Mouse (Mus musculus): Measurements from ENCODE around the gene Ifnar2.
A peak's percentile ranks its signal among the peaks of the same experiment; 100 is the strongest.

Ifnar2 gene

DNA sequence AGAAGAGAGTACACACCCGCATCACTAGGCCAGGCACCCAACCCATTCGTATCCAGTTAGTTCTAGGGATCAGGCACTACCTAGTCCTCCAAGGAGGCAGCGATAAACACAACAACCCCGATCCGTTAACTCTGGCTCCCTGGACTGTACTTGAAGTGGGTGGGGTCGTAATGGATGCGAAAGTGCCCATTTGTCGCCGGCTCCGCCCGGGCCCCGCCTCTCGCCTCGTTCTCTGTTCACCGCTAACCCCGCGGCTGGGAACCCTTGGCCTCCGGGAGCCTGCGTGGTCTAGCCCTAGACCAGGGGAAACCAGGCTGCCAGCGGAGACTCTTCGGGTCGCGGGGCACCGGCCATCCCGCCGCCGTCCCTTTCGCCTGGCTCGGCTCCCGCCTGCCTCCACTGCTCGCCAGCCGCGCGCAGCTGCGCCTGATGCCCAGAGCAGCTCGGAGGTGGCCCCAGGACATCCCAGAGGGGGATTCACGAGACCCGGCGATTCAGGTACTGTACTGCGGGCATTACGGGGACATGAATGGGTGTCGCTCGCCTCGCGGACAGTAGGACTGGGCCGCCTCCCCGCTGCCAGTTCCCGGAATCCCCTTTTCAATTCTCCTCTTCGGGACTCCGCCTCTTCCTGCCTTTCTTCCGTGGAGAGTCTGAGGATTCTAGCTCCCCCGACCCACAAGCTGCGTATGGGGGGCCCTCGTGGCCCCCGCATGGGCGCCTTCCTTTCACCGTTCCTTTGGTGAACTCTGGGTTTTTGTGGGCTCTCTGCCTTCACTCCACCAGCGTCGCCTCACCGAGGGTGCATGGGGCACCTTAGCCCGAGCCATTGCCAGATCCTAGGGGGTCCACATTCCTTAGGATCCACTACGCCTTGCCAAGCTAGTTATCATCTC lies at the start of gene Ifnar2:
TSS of gene Ifnar2 (plus strand) at position 207 of the 896 bp plus-strand sequence.
- DNase-seq (ENCODE audit: low read depth, low spot score) = peak; percentile 78

DNA sequence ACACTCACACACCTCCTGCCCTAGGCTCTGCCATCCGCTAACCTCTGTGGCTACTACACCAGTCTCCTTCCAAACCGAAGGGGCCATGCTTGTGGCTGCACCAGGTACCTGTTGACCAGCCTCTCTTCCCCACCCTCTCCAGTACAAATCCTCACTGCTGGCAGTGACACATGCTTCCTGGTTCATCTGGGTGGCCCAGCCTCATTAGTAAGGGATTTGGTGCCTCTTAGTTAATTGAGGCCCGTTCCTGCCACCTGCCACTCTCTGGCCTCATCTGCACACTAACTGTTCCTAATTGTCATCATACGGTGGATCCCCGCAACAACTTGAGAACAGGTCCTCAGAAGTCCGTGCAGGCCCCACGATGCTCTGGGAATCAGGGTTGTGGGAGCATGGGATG lies 45.0 kb upstream of the Ifnar2 start:
- no peak for DNase-seq (ENCODE audit: low read depth, low spot score)

DNA sequence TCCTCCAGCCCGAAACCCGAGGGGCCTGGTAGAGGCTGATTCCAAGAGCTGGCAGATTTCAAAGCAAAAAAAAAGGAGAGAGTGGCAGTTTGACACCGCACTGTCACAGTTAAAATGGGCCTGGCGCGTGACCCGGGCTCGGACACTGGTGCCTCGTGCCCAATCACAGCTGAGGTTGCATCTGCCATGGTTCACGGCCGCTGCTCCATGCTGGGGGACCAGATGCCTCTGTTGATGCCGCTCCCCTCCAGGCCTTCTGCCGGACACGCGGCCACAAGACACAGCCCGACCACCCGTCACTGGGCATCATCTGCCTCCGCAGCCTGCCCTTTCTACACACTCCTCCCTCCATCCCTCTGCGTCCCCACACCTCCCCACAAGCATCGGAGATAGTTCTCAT lies 43.7 kb upstream of the Ifnar2 start:
- DNase-seq (ENCODE audit: low read depth, low spot score) = no peak

DNA sequence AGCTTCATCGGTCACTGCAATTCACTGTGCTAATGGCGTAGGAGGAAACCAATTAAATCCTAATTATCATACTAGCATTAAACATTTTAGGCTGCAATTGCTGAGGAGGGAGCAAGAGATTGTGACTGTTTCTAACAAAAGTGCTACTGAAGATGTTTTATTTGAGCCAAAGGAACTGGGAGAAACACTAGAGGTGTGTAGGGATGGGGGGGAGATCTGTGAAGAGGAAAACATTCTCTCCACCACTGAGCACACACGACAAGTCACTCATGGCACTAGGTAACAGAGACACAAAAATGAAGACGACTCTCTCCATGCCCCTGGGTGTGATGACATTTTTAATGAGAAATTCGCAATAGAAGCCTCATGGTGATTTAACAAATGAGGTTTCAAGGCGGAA lies 42.1 kb upstream of the Ifnar2 start:
- DNase-seq (ENCODE audit: low read depth, low spot score) = no peak

DNA sequence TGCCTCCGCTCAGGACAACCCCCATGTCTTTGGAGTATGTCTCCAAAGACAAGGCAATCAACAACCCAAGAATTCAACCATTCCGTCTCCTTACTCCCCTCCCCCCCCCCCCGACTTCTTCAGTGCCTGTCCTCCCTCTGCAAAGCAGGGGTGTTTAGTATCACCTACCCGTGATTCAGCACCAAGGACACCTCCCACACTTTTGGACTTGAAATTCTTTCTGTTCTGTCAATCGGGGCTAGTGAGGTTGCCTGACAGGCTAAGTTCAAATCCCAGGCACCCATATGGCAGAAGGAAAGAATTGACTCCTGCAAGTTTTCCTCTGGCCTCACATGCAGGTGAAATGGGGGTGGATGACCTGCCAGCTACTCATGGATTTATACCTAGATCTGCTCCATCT lies 41.4 kb upstream of the Ifnar2 start:
- DNase-seq (ENCODE audit: low read depth, low spot score) = no peak

DNA sequence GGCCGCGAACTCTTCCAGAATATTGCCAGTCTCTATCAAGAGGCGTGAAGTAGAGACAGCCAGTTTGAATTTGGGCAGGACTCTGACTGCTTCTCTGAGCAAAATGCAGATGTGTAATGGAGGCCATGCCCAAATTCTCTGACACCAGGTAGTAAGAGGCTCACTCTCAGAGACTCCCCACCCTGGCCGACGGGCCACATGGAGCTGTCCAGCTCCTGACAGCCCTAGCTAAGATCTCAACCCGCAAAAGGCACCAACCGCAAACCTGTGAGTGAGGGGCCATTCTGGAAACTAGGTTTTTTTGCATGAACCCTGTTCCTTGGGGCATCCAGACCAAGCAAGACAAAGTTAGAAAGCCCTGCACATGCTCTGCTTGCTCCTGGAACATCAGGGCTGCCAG lies 39.7 kb upstream of the Ifnar2 start:
- no peak for DNase-seq (ENCODE audit: low read depth, low spot score)

DNA sequence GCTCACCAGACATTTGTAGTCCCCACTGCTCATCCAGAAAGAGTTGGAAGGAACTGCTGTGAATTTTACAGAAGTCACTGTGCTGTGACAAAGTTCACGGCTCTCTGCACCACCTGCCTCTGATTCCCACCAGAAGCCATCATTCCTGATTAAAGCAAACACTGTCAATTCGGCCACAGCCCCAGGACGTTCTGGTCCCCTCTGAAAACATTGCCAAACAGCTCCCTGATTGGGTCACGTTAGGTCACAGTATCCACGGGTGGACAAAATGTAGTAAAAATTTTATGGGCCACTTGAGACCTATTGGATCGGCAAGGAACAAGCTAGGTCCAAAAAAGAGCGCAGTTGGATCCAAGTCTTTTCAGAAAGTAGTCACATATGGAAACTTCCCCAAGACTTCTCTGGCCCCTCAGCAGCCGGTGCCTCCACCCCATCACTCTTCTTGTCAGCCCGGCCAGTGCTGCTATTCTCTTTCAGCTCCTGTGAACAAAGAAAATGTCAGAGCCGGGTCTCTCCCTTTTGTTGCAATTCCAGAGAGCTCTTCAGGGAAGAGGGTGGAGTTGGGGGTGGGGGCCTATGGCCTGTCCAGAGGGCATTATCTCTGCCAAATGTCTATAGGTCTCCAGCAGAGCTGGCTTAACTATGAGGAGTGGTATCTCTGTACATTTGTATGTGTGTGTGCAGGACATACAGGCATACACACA lies 38.2 kb upstream of the Ifnar2 start:
- DNase-seq (ENCODE audit: low read depth, low spot score) = no peak

DNA sequence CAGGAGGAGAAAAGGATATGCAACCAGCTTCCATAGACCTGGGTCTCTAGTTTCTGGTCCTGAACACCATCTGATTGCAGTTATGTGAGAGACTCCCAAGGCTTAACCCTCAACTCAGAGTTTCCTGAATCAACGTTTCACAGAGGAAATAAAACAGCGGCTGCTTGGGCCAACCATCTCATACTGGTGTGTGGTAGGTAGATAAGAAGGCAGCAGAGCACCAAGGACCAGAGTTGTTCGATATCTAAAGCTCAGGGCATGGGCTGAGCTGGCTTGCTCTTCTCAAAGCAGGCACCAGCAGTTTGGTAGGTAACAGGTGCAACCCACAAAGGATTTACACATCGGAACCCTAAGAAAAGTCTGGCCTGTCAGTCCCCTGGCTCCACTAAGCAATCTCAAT lies 35.8 kb upstream of the Ifnar2 start:
- no peak for DNase-seq (ENCODE audit: low read depth, low spot score)

DNA sequence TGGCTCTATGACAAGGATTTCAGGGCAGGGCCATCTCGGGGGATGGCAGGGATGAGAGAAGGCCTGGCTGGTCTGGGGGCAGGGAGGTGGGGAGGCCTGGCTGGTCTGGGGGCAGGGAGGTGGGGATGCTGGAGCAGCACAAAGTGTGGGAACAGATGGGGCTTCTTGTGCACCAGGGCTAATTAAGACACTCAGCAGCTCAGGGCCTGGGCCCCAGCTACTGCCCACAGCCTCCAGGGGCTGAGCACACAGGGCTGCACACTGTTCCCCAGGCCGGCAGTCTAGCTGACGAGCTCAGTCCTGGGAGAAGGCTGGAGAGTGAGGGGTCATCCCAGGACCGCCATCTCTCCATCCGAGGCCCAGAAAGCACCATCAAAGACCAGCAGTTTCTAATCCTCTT lies 35.1 kb upstream of the Ifnar2 start:
- DNase-seq (ENCODE audit: low read depth, low spot score) = no peak

DNA sequence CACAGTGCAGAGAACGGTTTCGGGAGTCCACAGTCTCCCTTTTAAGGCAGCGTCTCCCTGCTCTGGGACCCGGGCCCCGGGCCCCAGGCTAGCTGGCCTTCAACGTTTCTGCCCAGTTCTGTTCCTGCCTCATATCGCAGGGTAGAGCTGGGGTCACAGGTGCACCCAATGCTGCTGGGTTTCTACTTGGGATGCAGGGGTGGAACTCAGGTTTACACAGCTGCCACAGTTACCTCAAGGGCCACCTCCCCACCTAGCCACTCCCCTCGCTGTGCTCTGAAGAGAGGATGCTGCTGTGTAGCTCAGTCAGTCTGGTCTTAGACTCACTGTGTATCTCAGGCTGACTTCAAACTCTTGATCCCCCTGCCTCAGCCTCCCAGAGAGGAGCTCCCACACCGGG lies 26.1 kb upstream of the Ifnar2 start:
- DNase-seq (ENCODE audit: low read depth, low spot score) = no peak

DNA sequence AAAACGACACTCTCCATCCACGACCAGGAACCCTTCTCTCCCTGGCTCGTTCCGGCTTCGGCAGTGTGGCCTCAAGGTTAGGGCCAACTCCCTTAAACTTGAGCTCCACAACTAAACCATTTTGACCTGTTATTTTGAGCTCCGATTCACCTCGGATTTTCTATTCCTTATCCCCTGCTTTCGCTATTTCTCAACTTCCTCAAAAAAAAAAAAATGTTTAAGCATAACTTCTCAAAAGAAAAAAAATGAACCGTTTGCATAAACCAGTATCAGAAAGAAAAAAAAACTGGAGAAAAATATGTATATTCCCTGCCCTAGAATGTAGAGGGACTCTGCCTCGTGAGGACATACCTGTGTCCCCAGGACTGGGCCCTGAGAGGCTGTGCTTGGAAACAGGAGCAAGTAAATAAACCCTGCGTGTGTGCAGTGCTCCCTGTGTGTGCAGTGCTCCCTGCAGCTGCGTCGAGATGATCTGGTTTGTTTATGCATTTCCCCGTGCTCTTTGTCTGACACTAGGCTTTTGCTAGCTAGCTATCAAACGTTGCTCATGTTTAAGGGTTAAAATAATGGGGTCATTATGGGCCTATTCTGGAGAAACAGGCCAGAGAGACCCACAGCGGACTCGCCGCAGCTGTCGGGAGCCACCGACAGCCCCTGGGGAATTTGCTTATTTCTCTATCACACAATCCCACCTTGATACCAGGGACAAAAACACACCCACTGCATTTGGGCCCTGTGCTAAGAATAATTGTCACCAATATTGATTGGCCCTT lies 24.9 kb upstream of the Ifnar2 start:
- DNase-seq (ENCODE audit: low read depth, low spot score) = no peak

DNA sequence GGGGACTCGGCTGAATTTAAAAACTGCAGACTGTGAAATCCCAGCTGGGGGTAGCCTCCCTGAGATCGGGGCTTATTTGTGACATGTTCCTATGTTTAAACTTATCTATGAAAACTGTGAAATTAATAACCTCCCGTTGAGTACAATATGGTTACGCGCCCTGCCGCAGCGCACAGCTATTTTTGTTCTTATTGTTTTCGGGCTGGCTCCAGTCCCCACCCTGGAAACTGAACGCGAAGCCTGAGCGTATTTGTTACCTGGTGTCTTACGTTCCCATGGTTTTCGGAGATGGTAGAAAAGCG lies 24.4 kb upstream of the Ifnar2 start:
- DNase-seq (ENCODE audit: low read depth, low spot score) = no peak

DNA sequence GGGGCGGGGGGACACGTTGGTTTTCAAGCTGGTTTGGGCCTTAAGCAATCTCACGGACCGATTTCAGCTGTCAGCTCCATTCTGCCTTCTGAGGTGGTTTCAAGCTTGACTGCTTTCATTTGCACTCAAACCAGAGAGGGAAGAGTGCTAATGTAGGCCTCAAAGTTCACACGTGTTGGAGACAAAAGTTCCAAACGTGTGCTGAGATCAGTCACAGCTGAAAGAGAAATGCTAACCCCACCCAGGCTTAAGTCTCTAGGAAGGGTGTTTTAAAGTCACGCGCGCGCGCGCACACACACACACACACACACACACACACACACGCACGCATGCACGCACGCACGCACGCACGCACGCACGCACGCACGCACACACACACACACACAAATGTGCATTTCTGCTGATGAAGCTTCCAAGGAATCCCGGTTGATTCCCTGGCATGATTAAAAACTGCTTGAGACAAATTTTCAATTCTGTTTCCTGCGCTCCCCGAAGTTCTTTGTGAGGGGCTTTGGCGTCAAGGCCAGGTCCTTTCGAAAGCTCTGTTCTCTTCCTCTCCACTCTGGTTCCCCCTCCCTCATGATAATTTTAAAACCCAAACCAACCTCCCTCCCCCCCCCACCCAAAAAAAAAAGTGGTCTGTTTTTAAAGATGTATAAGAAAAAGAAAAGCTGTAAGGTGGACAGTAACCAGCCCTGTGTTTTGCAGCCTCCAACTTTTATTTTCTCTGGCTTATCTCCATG lies 23.8 kb upstream of the Ifnar2 start:
- no peak for DNase-seq (ENCODE audit: low read depth, low spot score)

DNA sequence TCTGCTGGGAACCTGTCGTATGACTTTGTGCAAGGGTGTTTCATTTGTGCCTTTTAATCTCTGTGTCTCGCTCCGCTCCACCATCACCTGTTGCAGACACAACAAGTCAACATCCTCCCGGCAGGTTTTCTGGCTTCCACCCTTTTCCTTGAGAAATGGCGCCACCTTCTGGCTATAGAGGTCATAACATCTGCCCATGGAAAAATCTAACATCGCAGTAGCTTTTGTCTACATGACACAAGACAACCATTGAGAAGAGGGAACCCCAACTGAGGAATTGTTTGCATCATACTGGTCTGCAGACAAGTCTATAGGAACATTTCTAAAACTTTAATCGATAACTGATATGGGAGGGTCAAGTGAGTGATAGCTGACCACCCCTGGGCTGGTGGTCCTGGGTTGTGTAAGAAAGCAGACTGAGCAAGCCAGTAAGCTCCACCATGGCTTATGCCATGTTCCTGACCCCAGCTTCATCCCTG lies 20.5 kb upstream of the Ifnar2 start:
- DNase-seq (ENCODE audit: low read depth, low spot score) = peak; percentile 78

DNA sequence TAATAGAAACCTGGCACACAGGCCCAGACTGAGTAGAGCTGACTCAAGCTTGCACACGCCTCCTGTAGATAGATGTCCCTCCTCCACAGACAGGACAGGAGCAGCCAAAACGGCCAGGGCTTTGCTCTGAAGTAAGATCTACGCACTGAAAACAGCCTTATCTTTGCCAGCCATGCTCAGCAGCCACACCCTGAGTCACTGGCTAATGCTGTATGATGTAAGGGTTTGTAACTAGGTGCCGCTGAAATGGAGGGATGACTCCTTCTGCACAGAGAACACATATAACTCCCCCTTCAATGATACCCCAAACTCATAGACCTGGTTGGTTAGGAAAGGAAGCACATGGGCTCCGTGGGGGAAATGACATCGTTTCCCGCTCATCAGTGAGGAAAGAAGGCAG lies 19.8 kb upstream of the Ifnar2 start:
- no peak for DNase-seq (ENCODE audit: low read depth, low spot score)

DNA sequence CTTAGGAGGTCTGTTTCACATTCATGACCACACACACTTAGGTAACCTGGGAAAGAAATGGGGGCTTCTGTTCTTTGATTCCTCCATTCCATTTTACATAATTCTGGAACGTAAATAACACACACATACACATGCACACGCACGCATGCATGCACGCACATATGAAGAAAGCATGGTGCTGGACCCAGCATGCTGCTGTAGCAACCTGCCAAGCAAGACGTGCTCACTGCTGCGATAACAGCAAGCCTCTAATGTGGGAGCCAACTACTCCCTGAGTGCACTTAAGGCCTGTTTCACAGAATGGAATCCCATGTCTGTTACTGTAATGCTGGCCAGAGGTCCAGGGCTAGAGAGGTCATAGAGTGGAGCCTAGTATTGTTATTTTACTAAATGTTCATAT lies 19.4 kb upstream of the Ifnar2 start:
- no peak for DNase-seq (ENCODE audit: low read depth, low spot score)

DNA sequence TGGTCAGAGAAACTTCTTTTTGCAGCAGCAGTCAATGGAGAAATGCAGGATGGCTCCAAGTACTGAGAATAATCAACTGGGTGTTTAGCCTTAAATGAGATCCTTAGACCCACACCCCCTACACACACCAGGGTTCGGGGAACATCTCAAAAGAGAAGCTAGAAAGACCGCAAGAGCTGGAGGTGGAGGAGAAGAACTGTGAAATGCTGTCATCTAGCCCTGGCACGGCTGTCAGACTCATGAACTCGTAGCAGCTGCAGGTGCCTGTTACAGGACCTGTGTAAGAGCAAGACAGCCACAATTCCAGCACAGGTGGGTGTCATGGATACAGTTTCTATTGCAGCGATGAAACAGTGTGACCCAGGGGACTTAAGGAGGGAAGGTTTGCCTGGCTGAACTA lies 18.9 kb upstream of the Ifnar2 start:
- no peak for DNase-seq (ENCODE audit: low read depth, low spot score)

DNA sequence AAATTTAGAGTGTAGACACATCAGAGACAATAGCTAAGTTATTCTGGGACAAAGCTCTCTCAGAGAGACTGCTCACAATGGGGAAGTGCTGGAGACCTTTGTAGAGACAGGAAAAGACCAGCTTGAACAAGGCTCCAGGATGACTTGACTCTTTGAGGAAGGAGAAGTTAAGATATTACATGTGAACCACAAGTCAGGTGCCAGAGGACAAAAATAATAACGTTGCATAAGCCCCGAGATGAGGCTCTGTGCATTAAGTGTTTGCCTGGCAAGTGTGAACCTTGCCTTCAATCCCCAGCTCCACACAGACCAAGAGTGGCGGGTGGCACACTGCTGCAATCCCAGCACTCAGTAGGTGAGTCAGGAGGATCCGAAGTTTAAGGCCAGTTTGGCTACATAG lies 18.0 kb upstream of the Ifnar2 start:
- no peak for DNase-seq (ENCODE audit: low read depth, low spot score)

DNA sequence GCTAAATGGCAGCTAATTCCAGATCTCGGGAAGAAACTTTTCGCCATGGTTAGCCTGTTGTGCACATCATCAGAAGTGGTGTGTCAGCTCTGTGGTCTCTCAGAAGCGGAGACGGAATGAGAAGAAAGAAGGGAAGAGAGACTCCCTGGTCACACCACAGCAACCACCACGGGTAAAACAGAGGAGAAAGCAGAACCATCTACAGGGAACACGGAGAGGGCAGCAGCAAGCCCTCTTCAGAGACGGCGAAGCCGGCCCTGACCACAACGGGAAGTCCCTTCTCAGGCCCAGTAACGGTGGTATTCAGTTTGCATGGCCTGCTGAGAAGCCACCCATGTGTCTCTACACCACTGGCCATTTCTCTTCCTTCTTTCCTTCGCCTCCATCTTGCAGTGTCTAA lies 17.4 kb upstream of the Ifnar2 start:
- no peak for DNase-seq (ENCODE audit: low read depth, low spot score)

DNA sequence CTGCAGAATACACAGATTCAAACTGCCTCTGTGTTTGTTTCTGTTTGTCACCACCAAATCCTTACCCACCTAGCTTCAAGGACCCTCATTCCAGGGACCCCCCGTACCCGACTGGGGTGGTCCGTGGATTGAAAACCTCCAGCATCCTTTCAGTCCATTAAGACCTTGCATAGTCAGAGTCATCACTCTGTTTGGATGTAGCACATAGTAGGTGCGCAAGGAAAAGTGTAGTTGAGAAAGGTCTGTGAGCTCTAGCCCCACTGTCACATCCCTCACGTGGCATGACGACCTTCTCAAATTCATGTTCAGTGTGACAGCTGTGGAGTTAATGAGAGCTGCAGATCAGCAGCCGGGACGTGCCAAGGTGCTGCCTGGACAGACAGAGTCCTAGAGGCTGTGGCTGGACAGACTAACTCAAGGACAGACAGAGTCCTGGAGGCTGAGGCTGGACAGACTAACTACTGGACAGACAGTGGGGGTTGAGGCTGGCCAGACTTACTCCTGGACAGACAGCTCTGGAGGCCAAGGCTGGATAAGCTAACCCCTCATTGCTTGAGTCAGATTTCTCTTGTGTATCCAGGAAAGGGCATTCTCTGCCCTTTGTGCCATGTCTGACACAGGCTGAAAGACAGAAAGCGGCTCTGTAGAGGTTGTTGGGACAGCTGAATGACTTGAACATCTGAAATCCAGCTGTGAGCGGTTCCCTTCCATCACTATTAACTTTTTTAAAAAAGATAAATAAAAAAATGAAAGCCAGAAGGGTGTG lies 15.6 kb upstream of the Ifnar2 start:
- no peak for DNase-seq (ENCODE audit: low read depth, low spot score)

DNA sequence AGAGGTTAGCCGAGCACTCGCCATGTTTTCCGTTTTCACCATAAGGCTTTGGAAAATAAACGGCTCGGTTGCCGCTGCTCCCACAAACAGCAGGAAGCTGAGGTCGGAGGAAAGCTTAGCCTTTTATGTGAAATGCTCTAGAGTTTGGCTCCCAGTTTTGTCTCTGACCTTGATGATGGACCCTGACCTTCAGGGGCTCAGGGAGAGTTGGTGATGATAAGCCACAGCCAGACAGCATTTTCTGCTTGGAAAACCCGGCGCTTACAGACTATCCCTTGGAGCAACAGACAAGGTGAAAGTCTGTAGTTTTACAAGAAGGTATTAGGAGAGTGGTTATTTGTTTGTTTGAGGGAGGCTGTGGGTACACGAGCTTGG lies 15.1 kb upstream of the Ifnar2 start:
- DNase-seq (ENCODE audit: low read depth, low spot score) = no peak
